Mouse (Mus musculus) liver, postnatal 0 days (tissue): ENCODE measurements around the gene Cfap97d2.

ENCODE experiments used
- CTCF ChIP-seq: sonication (generic); IDR thresholded peaks from 2 replicates; pipeline ENCODE4 v1.5.1; 2016; ENCODE audit warnings: antibody characterized with exemption, low read depth
- EP300 ChIP-seq: IDR thresholded peaks from 2 replicates; pipeline ENCODE4 v1.6.1; 2016; ENCODE audit warnings: antibody characterized with exemption, low read depth, mild to moderate bottlenecking

GRCm38 (mm10) chr8:13686426-13686825 is 19.3 kb upstream of the Cfap97d2 start:
- no peak for TF ChIP-seq CTCF
- TF ChIP-seq EP300 = no peak
